ENCODE assay signal across 21 mouse cellular contexts in genomic region chr4:76429769-76430168, GRCm38 (mm10).
DNase-seq lines count a peak whose midpoint lies in the region; ATAC-seq and TF ChIP-seq lines count a peak whose summit lies in the region.
"Had no signal": no experiment of that assay in that cellular context is flagged by ENCODE, and none has a peak within 500 bp of the region (broad histone marks: within the 10 kb centered on the region; RNA-seq: fewer than 3 reads in every experiment).

No protein-coding gene starts in this region.

- ATAC-seq in kidney, embryonic 14.5 days (ENCODE audit: low FRiP score, low TSS enrichment), result no peak
- peak; percentile 54; the same call in 1 of the 2 replicates for ATAC-seq in kidney, embryonic 16.5 days (ENCODE audit: low FRiP score, low TSS enrichment)
- no peak for ATAC-seq in heart, embryonic 11.5 days (replicated peaks; ENCODE audit: insufficient number of reproducible peaks, low FRiP score, low TSS enrichment)
- ATAC-seq: forebrain, postnatal 0 days had no signal

- WGBS in kidney, embryonic 14.5 days, result 43% methylated on average over 3 of the region's 3 CpGs
- 29% methylated on average over 3 of the region's 3 CpGs for WGBS in kidney, embryonic 16.5 days
- 78% methylated on average over 3 of the region's 3 CpGs for WGBS in thymus, adult 2 months
- 70% methylated on average over 3 of the region's 3 CpGs for WGBS in heart, embryonic 11.5 days (ENCODE audit: insufficient replicate concordance)

- H3K27me3 ChIP-seq in kidney, embryonic 14.5 days (ENCODE audit: control insufficient read depth, insufficient read depth, low read length), result no peaks in the 10 kb centered on the region
- no peaks in the 10 kb centered on the region for H3K27me3 ChIP-seq in kidney, embryonic 16.5 days (ENCODE audit: insufficient read depth, low read length)
- H3K27me3 ChIP-seq in thymus, adult 2 months (ENCODE audit: control insufficient read depth, insufficient read depth, low read length), result no peaks in the 10 kb centered on the region
- H3K27me3 ChIP-seq in heart, embryonic 11.5 days (ENCODE audit: control insufficient read depth, insufficient read depth, low read length), result no peaks in the 10 kb centered on the region
- H3K27me3 ChIP-seq: heart, embryonic 13.5 days had no signal

- no peaks in the 10 kb centered on the region for H3K36me3 ChIP-seq in kidney, embryonic 14.5 days (ENCODE audit: control insufficient read depth, insufficient read depth, low read length)
- no peaks in the 10 kb centered on the region for H3K36me3 ChIP-seq in kidney, embryonic 16.5 days (ENCODE audit: insufficient read depth, low read length)
- H3K36me3 ChIP-seq in thymus, adult 2 months (ENCODE audit: control insufficient read depth, insufficient read depth, low read length), result no peaks in the 10 kb centered on the region
- H3K36me3 ChIP-seq in heart, embryonic 11.5 days (ENCODE audit: control insufficient read depth, insufficient read depth, low read length), result no peaks in the 10 kb centered on the region
- H3K36me3 ChIP-seq: heart, embryonic 13.5 days had no signal

- TF ChIP-seq CTCF in thymus, adult 2 months (IDR thresholded peaks at IDR 0.05; ENCODE audit: borderline replicate concordance, control insufficient read depth, extremely low read depth, insufficient read depth, low read length, poor library complexity), result no peak

- TF ChIP-seq POLR2A in thymus, adult 2 months (IDR thresholded peaks at IDR 0.05; ENCODE audit: control insufficient read depth, extremely low read depth, insufficient read depth, low read length, poor library complexity), result no peak

- no peaks in the 10 kb centered on the region for H3K9me3 ChIP-seq in kidney, embryonic 14.5 days (ENCODE audit: control insufficient read depth, low read length)
- no peaks in the 10 kb centered on the region for H3K9me3 ChIP-seq in kidney, embryonic 16.5 days (ENCODE audit: low read length)
- no peaks in the 10 kb centered on the region for H3K9me3 ChIP-seq in heart, embryonic 11.5 days (replicated peaks; ENCODE audit: control insufficient read depth, low read length)
- H3K9me3 ChIP-seq: heart, embryonic 13.5 days had no signal

- no peak overlapping the region for H3K4me3 ChIP-seq in kidney, embryonic 14.5 days (ENCODE audit: low read length)
- H3K4me3 ChIP-seq in kidney, embryonic 16.5 days (ENCODE audit: low read length), result no peak overlapping the region
- no peak overlapping the region for H3K4me3 ChIP-seq in thymus, adult 2 months (ENCODE audit: control insufficient read depth, insufficient read depth, low read length)
- no peak overlapping the region for H3K4me3 ChIP-seq in heart, embryonic 11.5 days (ENCODE audit: low read depth, low read length)
- H3K4me3 ChIP-seq: heart, embryonic 13.5 days; myocyte had no signal

- DNase-seq in adrenal gland, postnatal 10 days, result peak; percentile 19
- no peak for DNase-seq in adrenal gland, adult 18-20 months (ENCODE audit: low spot score in 2 of 2)
- peak; percentile 85 for DNase-seq in kidney, adult 11 months
- peak; percentile 33 for DNase-seq in adipocyte (ENCODE audit: low spot score)
- DNase-seq in thymus, adult 2 months, result no peak
- DNase-seq: adrenal gland, postnatal 14 days; cerebellum, postnatal 10 days; forebrain, postnatal 0 days; heart, adult 11 months; layer of hippocampus, postnatal 36 days; left cerebral cortex, postnatal 4 days; liver; lung, adult 18-20 months; lung, postnatal 14 days; midbrain, embryonic 14.5 days; spleen, adult 18-20 months had no signal

- no peaks in the 10 kb centered on the region for H3K4me1 ChIP-seq in kidney, embryonic 14.5 days (ENCODE audit: control insufficient read depth, insufficient read depth, low read length)
- H3K4me1 ChIP-seq in kidney, embryonic 16.5 days (ENCODE audit: insufficient read depth, low read length), result peaks cover 8% of the 10 kb centered on the region; the same call in 1 of the 2 replicates
- H3K4me1 ChIP-seq in thymus, adult 2 months (replicated peaks; ENCODE audit: control insufficient read depth, insufficient read depth, low read length), result no peaks in the 10 kb centered on the region
- no peaks in the 10 kb centered on the region for H3K4me1 ChIP-seq in heart, embryonic 11.5 days (ENCODE audit: control insufficient read depth, insufficient read depth, low read length)

- H3K27ac ChIP-seq in kidney, embryonic 14.5 days (ENCODE audit: low read depth, low read length), result no peak overlapping the region
- H3K27ac ChIP-seq in kidney, embryonic 16.5 days (ENCODE audit: low read length), result peak overlapping the region; percentile 7; the same call in 1 of the 2 replicates
- H3K27ac ChIP-seq in thymus, adult 2 months (ENCODE audit: control insufficient read depth, insufficient read depth, low read length), result no peak overlapping the region
- no peak overlapping the region for H3K27ac ChIP-seq in heart, embryonic 11.5 days (ENCODE audit: low read depth, low read length)
- H3K27ac ChIP-seq: heart, embryonic 13.5 days had no signal

- no peak overlapping the region for H3K4me2 ChIP-seq in kidney, embryonic 14.5 days (replicated peaks; ENCODE audit: low read depth, low read length)
- H3K4me2 ChIP-seq in kidney, embryonic 16.5 days (replicated peaks; ENCODE audit: low read depth, low read length), result no peak overlapping the region
- no peak overlapping the region for H3K4me2 ChIP-seq in heart, embryonic 11.5 days
- H3K4me2 ChIP-seq: heart, embryonic 13.5 days had no signal

- H3K9ac ChIP-seq in kidney, embryonic 14.5 days (ENCODE audit: low read depth, low read length), result no peak overlapping the region
- no peak overlapping the region for H3K9ac ChIP-seq in kidney, embryonic 16.5 days (replicated peaks; ENCODE audit: low read length)
- H3K9ac ChIP-seq in heart, embryonic 11.5 days (ENCODE audit: low read depth, low read length), result no peak overlapping the region
- H3K9ac ChIP-seq: forebrain, postnatal 0 days; heart, embryonic 13.5 days had no signal

Comparison
In these comparisons a context has a peak if more than half of its experiments do, and no peak if none do; other contexts are left out.
1. DNase-seq: peak in adrenal gland, postnatal 10 days (single experiment), kidney, adult 11 months (single experiment) and adipocyte (single experiment); none in adrenal gland, adult 18-20 months (0 of 2) and thymus, adult 2 months (single experiment).